Mouse (Mus musculus): ENCODE data around the gene Gm21970. TPM values are rescaled to one million over a fixed set of nuclear protein-coding genes. Genes with fewer than 3 reads are reported as not detected.

Gm21970 gene
- polyA plus RNA-seq, 3 experiments from 2014 or later = 2.6 TPM; not detected in 2

- peak; percentile 62 for ATAC-seq
Observed at GRCm38 (mm10) chr16:91373473-91374252, 17.9 kb upstream of the Gm21970 start.

- peak; percentile 29 for ATAC-seq
Observed at GRCm38 (mm10) chr16:91374253-91374634, 17.3 kb upstream of the Gm21970 start.

GRCm38 (mm10) chr16:91376701-91377100 lies 14.8 kb upstream of the Gm21970 start:
- ATAC-seq = no peak

GRCm38 (mm10) chr16:91378431-91378986 lies 13.0 kb upstream of the Gm21970 start:
- no peak for ATAC-seq

- ATAC-seq = no peak
Observed at GRCm38 (mm10) chr16:91378991-91379390, 12.5 kb upstream of the Gm21970 start.

DNA sequence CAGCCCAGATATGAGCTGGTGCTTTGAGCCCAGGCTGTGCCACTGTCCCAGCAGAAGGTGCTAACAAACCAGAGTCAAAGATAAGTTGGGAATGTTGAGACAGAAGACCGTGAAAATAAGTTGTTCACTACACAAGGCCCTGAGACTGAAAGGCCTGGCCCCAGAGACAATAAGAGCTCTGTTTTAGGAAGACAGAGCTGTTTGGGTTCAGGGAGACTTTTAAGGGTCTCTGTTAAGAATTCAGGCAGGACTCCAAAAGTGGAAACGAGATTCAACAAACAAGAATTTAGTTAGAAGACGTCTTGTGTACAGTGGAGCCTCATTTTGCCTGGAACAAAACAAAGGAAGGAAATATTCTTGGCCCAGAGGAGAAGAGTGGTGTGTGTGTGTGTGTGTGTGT lies 12.1 kb upstream of the Gm21970 start:
- no peak for ATAC-seq

DNA sequence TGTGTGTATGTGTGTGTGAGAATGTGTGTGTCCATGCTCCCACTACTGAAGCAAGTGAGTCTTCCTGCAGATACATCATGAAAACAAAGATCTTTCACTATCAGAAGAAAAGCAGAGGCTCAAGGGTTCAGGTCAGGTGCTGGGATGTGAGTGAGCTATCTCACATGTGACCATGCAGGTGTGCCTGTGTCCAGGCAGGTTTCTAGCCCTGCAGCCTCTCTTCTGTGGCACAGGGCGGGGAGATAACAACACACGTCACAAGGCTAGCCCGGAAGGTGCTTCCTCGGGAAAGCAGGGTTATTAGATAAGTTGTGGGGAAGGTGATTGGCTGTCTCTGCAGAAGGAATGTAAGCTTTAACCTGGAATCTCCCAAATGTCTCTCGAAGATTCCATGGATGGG lies 11.4 kb upstream of the Gm21970 start:
- ATAC-seq = no peak

GRCm38 (mm10) chr16:91381606-91382005 lies 9.9 kb upstream of the Gm21970 start:
- no peak for ATAC-seq

DNA sequence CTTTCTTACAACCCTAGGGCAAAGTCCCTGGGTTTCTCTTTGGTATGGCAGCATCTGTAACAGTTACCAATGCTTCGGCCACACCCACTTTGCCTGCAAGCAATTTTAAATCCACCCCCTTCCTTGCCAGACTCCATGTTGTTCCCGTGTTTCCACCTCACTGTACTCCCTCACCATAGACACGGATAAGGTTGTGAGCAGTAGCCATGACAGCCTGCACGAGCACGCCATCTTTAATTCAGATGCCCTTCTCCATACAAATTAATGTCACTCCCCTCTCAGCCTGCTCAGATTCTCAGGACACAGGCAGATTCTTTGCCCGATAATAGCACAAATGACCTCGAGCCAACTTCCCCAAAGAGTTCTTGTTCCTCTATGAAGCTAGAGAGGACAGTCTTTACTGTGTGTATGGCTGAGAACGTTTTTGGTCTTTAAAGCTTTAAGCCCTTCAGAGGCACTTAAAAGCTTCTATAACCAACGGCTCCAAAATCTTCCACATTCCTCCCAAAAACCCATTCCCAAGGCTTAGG lies 9.2 kb upstream of the Gm21970 start:
- no peak for ATAC-seq

DNA sequence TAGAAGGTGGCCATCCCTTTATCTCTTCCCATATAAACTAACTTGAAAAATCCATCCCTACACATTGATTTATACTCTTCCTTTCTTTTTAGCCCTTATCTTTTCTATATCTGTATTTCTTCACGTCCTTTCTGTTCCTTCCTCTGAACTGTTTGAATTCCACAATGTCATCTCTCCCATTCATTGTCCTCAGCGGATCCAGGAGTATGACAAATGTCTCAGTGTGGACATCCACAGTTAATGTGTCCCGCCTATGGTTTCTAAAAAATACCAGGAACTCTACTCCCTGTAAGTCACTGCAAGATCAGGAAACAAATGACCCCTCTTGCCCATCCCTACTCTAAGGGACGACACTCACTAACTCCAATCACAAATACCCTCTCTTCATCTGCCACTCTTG lies 7.3 kb upstream of the Gm21970 start:
- no peak for ATAC-seq

DNA sequence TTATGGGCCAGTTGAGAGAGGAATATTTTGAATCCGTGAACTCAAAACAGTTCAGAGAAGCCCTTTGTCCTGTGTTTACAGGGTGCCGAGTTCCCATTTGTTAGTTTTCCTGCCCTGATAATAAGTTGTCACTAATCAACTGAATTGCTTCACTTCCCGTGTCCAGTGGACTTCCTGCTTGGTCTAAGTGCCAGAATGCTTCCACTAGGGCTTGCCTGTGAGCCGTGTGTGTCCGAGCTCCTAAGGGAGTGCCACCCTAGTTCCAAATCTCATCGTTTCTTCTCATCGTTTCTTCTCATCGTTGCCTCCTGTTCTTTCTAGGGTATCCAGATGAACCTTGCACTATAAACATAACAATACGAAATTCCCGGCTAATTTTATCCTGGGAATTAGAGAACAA lies 5.9 kb upstream of the Gm21970 start:
- ATAC-seq = no peak

DNA sequence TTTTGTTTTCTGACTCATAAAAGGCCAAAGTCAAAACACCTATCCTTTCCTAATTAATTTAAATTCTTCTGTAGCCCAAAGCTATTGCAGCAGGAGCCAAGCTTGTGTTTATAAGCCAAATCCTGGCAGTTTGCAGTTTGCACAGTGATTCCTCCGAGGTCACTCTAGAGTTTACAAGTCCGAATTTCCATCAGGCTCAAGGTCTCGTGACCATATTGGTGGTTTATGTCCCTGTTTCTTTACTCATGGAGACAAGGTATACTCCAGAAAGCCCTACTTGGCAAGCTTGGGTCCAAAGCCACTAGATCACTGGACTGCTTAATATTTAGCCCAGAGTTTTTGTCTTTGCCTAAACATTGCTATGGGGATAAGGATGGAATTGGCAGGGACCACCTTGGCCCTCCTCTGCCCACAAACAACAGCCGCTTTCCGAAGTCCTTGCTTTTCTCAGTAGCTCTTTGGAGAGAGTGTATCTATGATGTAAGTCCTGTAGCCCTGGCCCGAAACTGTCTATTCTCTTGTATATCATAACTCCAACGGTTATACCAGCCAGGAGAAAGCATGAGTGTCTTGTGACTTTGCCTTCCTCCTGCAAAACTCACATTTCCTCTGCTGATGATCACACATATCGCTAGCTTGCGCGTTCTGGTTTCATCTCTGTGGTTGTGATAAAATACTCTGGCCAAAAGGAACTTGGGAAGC lies 5.0 kb upstream of the Gm21970 start:
- ATAC-seq = no peak

- no peak for ATAC-seq
Observed at GRCm38 (mm10) chr16:91387121-91387486, 4.4 kb upstream of the Gm21970 start.

DNA sequence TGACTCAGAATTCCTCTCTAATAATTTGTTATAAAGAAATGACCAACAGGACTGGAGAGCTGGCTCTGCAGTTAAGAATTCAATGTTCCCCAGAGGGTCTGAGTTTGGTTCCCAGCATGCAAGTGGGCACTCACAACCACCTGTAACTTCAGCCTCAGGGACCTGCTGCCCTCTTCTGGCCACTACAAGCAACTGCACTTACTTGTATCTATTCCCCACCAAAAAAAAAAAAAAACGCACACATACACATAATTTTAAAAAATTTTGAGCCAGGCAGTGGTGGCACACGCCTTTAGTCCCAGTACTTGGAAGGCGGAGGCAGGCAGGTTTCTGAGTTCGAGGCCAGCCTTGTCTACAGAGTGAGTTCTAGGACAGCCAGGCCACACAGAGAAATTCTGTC lies 1.4 kb upstream of the Gm21970 start:
- peak; percentile 52 for ATAC-seq

- ATAC-seq = no peak
Observed at GRCm38 (mm10) chr16:91394826-91395410, 3.4 kb downstream of the Gm21970 start.

DNA sequence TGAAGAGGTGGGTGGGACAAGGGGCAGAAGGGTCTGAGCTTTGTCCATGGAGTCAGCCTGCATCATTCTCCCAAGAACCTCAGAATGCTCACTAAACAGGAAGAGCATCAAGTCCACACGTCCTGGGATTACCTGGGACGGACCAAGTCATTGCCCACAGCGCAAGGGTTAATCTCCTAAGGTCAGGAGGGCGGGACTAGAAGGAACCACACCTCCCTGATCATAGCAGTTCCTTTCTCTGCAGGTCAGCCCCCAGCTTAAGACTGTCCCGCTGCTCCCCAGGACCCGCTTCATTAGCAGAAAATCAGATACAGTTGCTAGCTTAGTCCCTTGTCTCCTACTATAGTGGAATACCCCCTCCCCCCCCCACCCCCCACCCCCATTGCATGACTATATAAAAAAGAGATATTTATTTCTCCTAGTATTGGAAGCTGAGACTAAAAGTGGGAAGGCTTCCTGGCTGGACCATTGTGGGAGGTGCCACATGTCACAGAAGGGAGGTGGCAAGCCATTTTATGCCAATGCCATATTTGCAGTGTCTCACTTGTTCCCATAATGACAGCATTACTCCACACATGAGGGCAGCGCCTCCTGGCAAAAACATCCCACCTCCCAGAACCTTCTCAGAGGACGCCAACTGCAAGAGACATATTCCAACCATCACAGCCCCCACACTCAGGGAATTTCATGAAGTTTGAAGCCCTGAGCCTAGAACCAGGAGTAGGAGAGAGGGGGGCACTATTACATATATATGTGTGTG lies 4.3 kb downstream of the Gm21970 start:
- no peak for ATAC-seq

- ATAC-seq = no peak
Observed at GRCm38 (mm10) chr16:91396844-91397537, 5.5 kb downstream of the Gm21970 start.

DNA sequence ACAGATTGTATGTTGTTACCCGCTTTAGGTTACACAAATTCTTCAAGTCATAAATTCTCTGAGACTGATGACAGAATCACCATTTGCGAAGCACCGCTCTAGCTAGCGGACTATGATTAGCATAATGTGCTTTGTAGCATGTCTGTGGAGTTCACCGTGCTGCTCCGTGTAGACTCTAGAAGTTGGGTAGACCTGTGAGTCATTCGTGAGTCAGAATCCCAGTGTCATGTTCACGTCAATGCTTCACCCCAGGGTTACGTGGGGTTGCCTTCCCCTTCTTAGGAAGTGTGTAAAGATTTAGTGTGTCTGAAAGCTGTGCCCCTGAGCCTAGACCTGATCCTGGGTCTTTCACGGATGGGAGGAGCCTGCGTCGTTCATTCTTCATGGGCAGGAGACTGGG lies 6.5 kb downstream of the Gm21970 start:
- no peak for ATAC-seq

- no peak for ATAC-seq
Observed at GRCm38 (mm10) chr16:91398944-91399343, 7.4 kb downstream of the Gm21970 start.

DNA sequence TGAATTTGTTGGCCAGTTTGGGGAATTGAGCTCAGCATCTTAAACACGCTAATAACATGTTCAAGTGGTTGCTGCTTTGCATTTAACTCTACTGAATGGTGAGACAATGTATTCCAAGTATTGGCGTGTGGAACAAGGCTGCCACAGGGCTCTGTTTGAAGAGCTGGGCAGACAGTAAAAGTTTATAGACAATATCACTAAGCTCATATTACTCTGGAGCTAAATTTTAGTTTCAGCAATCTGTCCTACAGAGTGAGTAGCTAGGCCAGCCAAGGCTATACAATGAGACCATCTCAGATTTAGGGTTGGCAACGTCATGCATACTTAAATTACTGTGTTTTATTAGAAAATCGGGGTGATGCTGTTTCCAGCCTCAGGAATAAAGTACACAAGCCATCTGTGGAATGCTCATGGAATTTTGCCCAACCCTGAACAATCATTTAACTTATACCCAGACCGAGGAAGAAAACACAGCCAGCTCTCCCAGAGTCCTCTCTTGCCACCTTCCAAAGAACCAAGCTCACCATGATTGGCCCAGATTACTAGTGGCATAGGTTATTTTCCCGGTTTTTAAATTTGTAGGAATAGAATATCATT lies 10.1 kb downstream of the Gm21970 start:
- no peak for ATAC-seq

DNA sequence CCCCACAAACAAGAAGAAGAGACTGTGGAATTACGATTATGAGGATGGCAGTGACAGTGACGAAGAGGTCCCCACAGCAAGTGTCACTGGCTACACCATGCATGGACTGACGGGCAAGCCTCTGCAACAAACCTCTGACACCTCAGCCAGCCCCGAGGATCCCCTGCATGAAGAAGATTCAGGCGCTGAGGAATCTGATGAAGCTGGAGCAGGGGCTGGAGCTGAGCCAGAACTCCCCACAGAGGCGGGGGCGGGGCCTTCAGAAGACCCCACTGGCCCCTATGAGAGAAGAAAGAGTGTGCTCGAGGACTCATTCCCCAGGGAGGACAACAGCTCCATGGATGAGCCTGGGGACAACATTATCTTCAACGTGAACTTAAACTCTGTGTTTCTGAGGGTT lies 12.3 kb downstream of the Gm21970 start:
- no peak for ATAC-seq

DNA sequence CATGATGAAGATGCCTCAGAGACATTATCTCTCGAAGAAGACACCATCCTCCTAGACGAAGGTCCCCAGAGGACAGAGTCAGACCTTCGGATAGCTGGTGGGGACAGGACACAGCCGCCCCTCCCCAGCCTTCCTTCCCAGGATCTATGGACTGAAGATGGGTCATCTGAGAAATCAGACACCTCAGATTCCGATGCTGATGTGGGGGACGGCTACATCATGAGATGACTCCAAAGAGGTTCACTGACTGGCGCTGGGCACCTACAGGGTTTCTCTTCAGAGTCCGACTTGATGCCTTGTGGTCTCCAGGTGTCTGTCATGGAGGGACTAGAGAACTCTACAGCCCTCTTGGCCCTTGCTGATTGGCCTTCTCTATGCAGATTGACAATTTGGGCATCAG lies 12.7 kb downstream of the Gm21970 start:
- no peak for ATAC-seq
